Mouse (Mus musculus): ENCODE results near the gene Klrc2. TPM values are rescaled to one million over a fixed set of nuclear protein-coding genes. Genes with fewer than 3 reads are reported as not detected.
"Not testable (repeated sequence)": the region's sequence is repeated elsewhere in the genome, so short reads cannot be mapped to it uniquely, and the experiment has no call there.

The Klrc2 gene
- under 1 TPM in 1 of 3 experiments, not detected in 2; 0.39 TPM for polyA plus RNA-seq (2017; shearing (Covaris generic))

DNA sequence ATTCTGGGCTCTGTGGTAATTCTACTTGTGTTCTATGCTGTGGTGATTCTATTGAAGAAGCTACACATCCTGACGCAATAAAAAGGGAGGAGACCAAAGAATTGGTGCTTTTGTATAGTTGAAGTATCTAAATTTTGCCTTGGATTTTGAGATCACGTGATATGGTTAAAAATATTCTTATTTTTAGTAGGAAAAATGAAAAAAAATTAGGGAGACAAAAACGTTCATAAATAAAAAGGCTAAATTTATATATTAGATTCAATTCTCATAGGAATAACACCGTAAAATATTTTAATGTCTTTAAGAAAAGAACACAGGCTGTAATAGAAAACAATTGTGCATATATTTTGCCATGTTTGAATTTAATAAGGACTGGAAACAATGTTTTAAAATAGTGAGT lies at the start of gene Klrc2:
Gene Klrc2, minus strand, starts transcription at position 101 of the 400 bp plus-strand sequence.
- not testable (repeated sequence) for ATAC-seq

DNA sequence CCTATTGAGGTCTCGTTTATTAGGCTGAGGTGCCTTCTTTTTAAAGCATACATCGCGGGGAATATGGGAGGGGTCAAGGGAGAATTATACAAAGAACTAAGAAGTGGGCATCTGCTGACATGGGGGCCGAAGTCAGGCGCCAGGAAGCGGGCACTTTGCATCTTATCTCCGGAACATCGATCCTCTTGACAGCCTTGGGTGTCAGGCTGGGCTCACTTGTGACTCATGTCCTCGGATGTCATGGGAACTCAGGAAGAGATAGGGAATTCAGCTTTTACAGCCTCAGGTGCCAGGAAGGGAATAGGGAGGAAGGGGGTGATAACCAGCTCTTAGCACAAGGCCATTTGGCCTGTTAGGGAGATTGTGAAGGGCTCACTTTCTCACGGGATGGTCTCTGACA lies 30.9 kb upstream of the Klrc2 start:
- not testable (repeated sequence) for ATAC-seq

DNA sequence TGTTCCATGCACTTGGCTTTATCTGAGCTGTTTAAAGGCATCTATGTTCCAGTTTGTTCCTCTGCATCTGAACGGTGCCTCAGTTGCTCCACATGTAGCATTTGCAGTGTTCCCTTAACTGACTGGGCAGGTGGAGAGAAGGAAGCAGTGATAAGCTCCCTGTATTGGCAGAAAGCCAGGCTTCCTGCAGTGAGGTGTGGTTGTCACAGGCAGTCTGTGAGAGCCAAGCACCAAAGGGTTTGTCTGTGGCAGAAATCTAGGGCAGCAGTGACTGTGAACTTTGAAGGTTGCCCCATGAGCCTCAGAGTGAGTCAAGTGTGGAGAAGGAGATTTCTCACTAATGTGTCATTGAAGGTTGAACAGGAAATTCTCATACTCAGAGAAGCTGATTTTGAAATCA lies 19.9 kb upstream of the Klrc2 start:
- no peak for ATAC-seq

DNA sequence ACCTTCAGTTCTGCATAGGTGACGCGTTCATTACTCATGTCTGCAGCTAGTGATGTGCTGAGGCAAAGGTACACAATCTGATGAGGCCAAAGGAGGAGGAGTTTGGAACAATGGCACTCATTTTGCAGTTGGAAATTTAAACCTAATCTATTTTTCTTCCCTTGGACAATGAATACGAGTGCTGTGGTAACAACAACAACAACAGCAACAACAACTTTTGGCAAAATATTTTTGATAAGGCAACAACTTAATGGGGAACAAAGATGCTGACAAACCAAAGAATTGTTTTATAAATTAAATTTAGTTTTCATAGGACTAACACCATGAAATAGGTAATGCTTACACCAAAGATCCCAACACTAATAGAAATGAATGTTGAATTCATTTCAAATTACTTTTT lies 18.4 kb upstream of the Klrc2 start, which contains the start of gene Klrc1:
Gene Klrc1, minus strand, starts transcription at position 101 of the 400 bp plus-strand sequence.
- no peak for ATAC-seq

DNA sequence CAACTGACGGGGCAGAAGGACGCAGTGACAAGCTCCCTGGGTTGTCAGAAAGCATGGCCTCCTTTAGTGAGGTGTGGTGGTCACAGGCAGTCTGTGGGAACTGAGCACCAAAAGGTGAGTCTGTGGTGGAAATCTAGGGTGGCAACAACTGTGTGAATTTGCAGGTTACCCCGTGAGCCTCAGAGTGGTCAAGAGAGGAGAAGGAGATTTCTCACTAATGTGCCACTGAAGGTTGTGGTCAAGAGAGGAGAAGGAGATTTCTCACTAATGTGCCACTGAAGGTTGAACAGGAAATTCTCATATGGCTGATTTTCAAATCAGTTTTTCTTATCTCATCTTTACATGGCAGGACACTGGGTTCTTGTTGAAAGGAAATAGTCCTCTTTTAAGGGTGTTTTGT lies 812 bp upstream of the Klrc2 start:
- not testable (repeated sequence) for ATAC-seq

DNA sequence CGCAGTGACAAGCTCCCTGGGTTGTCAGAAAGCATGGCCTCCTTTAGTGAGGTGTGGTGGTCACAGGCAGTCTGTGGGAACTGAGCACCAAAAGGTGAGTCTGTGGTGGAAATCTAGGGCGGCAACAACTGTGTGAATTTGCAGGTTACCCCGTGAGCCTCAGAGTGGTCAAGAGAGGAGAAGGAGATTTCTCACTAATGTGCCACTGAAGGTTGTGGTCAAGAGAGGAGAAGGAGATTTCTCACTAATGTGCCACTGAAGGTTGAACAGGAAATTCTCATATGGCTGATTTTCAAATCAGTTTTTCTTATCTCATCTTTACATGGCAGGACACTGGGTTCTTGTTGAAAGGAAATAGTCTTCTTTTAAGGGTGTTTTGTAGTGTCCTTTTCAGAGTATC lies 16.4 kb downstream of the Klrc2 start:
- ATAC-seq: not testable (repeated sequence)

DNA sequence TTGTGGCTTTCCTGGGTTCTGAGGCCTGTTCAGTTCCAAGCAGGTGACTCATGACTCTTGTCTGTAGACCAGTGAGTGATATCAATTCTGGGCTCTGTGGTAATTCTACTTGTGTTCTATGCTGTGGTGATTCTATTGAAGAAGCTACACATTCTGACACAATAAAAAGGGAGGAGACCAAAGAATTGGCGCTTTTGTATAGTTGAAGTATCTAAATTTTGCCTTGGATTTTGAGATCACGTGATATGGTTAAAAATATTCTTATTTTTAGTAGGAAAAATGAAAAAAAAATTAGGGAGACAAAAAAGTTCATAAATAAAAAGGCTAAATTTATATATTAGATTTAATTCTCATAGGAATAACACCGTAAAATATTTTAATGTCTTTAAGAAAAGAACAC lies 17.3 kb downstream of the Klrc2 start, which contains the start of gene Klrc3:
Gene Klrc3, minus strand, starts transcription at position 101 of the 400 bp plus-strand sequence.
- not testable (repeated sequence) for ATAC-seq

DNA sequence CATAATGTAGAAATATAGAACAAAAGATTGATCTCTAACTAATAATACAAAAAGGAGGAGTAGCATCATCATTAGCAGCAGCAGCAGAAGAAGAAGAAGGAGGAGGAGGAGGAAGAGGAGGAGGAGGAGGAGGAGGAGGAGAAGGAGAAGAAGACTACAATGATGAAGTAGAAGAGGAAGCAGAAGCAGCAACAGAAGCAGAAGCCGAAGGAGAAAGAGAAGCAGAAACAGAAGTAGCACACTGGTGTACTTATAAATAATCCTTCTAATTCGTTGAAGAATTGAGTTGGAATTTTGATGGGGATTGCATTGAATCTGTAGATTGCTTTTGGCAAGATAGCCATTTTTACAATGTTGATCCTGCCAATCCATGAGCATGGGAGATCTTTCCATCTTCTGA lies 29.4 kb downstream of the Klrc2 start:
- ATAC-seq: not testable (repeated sequence)

DNA sequence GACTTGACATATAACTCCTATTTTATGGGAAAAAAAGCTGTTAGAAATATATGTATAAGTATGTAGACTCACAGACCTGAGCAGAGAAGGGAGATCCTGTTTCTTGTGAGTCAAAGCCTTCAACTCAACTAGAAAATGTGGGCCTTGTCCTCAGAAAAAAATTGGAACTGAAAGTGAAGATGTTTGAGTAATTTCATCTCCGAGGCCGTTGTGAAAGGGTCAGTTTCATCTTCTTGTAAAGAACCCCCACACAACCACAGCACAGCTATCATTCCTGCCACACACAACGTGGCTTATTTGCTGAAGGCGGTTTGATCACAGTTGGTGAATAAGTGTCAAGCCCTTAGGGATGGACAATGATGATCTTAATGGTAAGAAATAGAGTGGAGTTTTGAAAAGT lies 36.8 kb downstream of the Klrc2 start, which contains the start of gene Klrk1:
Gene Klrk1, minus strand, starts transcription at position 130 of the 400 bp plus-strand sequence.
- no peak for ATAC-seq

DNA sequence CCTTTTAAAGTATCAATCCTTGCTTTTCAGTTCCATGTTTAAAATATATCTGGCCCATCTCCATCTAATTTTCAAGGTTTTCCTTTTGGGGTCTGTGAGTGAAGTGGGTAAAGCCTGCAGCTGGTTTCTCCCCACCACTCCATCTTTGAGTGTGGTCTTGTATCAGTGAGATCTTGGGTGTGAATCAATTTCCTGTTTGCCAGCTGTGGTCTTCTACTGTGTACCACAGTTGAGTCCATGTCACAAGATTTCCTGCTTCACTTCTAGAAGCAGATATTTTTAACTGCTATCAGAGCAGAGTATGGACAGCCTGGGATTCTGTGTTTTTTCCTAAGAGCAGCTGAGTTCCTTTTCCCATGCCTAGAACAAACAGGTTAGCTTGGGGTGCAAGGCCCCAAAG lies 52.1 kb downstream of the Klrc2 start:
- peak; percentile 54 for ATAC-seq

Other genes with a start within 250 kb of the Klrc2 start
- gene Clec1a, start 208.7 kb downstream of the Klrc2 start, polyA plus RNA-seq (2017; shearing (Covaris generic)): not detected
- gene Olr1, start 153.5 kb downstream of the Klrc2 start, polyA plus RNA-seq (2017; shearing (Covaris generic)): under 1 TPM in 1 of 3 experiments, not detected in 2; 0.25 TPM
- gene Tmem52b, start 148.1 kb downstream of the Klrc2 start, polyA plus RNA-seq (2017; shearing (Covaris generic)): not detected
- gene Gabarapl1, start 127.5 kb downstream of the Klrc2 start, polyA plus RNA-seq (2017; shearing (Covaris generic)): 10 to 100 TPM in 1 of 3 experiments, 1 to 10 TPM in 2; 8.0 to 10.5 (median 8.1) TPM
- gene Klre1, start 82.8 kb downstream of the Klrc2 start, polyA plus RNA-seq (2017; shearing (Covaris generic)): under 1 TPM in 1 of 3 experiments, not detected in 2; 0.23 TPM
- 1 to 10 TPM in 1 of 3 experiments, under 1 TPM in 1, not detected in 1; 0.66 to 7.8 TPM for gene Klrd1, start 68.9 kb downstream of the Klrc2 start, polyA plus RNA-seq (2017; shearing (Covaris generic))
- 1 to 10 TPM in 1 of 3 experiments, under 1 TPM in 1, not detected in 1; 0.71 to 3.1 TPM for gene Klrk1, start 36.8 kb downstream of the Klrc2 start, polyA plus RNA-seq (2017; shearing (Covaris generic))
- not detected for gene Klrc3, start 17.4 kb downstream of the Klrc2 start, polyA plus RNA-seq (2017; shearing (Covaris generic))
- 1 to 10 TPM in 1 of 3 experiments, not detected in 2; 4.8 TPM for gene Klrc1, start 18.3 kb upstream of the Klrc2 start, polyA plus RNA-seq (2017; shearing (Covaris generic))
- gene Klri1, start 56.4 kb upstream of the Klrc2 start, polyA plus RNA-seq (2017; shearing (Covaris generic)): under 1 TPM in 1 of 3 experiments, not detected in 2; 0.73 TPM
- not detected for gene Klri2, start 79.8 kb upstream of the Klrc2 start, polyA plus RNA-seq (2017; shearing (Covaris generic))
- not detected for gene Gm156, start 123.6 kb upstream of the Klrc2 start, polyA plus RNA-seq (2017; shearing (Covaris generic))
- not detected for gene Gm17631, start 202.0 kb upstream of the Klrc2 start, polyA plus RNA-seq (2017; shearing (Covaris generic))
- gene Klra17, start 216.0 kb upstream of the Klrc2 start, polyA plus RNA-seq (2017; shearing (Covaris generic)): under 1 TPM in 1 of 3 experiments, not detected in 2; 0.82 TPM